In genomic region chr4:57433941-57434704, GRCm38 (mm10) we compare ENCODE assay signal across 8 mouse cellular contexts. TPM values are rescaled to one million over a fixed set of nuclear protein-coding genes. Genes with fewer than 3 reads are reported as not detected.
DNase-seq lines count a peak whose midpoint lies in the region; ATAC-seq and TF ChIP-seq lines count a peak whose summit lies in the region.
"Had no signal": no experiment of that assay in that cellular context is flagged by ENCODE, and none has a peak within 500 bp of the region (broad histone marks: within the 10 kb centered on the region; RNA-seq: fewer than 3 reads in every experiment).

Gene Palm2 (plus strand): TSS chr4:57434247.

- peak within 1 kb of the TSS; percentile 90 for H3K4me2 ChIP-seq in intestine, postnatal 0 days (replicated peaks; ENCODE audit: low read depth)
- peak within 1 kb of the TSS; percentile 96 for H3K4me2 ChIP-seq in midbrain, embryonic 13.5 days (replicated peaks)
- H3K4me2 ChIP-seq in stomach, embryonic 14.5 days (replicated peaks; ENCODE audit: low read depth, low read length), result peak within 1 kb of the TSS; percentile 100

- intact Hi-C loops in left cerebral cortex, postnatal 4 days (cut with DNase I), result loop anchor here (10.0 kb wide), 1 partner anchor 171 kb away; no protein-coding TSS in a partner anchor

- peak within 1 kb of the TSS; percentile 45 for H3K4me3 ChIP-seq in intestine, postnatal 0 days (ENCODE audit: low read depth, low read length)
- peak within 1 kb of the TSS; percentile 75 for H3K4me3 ChIP-seq in midbrain, embryonic 13.5 days (replicated peaks)
- peak within 1 kb of the TSS; percentile 50 for H3K4me3 ChIP-seq in stomach, embryonic 14.5 days (ENCODE audit: low read depth, low read length)

- peak within 1 kb of the TSS; percentile 45; the same call in 1 of the 2 replicates for H3K9ac ChIP-seq in intestine, postnatal 0 days (ENCODE audit: low read depth, low read length)
- H3K9ac ChIP-seq in midbrain, embryonic 13.5 days (replicated peaks), result peak within 1 kb of the TSS; percentile 75
- peak within 1 kb of the TSS; percentile 11; the same call in 1 of the 2 replicates for H3K9ac ChIP-seq in stomach, embryonic 14.5 days (replicated peaks; ENCODE audit: low read depth, low read length)

- peaks cover 31% of the 10 kb centered on the region for H3K27me3 ChIP-seq in intestine, postnatal 0 days (replicated peaks; ENCODE audit: control insufficient read depth, insufficient read depth, low read length)
- H3K27me3 ChIP-seq in midbrain, embryonic 13.5 days, result peaks cover 26% of the 10 kb centered on the region
- H3K27me3 ChIP-seq in stomach, embryonic 14.5 days (ENCODE audit: control insufficient read depth, insufficient read depth, low read length), result peaks cover 12% of the 10 kb centered on the region

- DNase-seq in adrenal gland, postnatal 14 days, result peak; percentile 70
- peak; percentile 64 for DNase-seq in embryo, embryonic 11.5 days (ENCODE audit: low read depth, low spot score)
- DNase-seq in gastrocnemius, postnatal 4 days (ENCODE audit: low spot score in 2 of 2), result peak; percentile 37 to 48
- peak; percentile 73 for DNase-seq in left cerebral cortex, postnatal 4 days

- TF ChIP-seq CTCF in intestine, postnatal 0 days (IDR thresholded peaks at IDR 0.05; ENCODE audit: low read depth), result no peak; the same call in 1 of the 2 replicates

- no peaks in the 10 kb centered on the region for H3K36me3 ChIP-seq in intestine, postnatal 0 days (ENCODE audit: control insufficient read depth, insufficient read depth)
- H3K36me3 ChIP-seq in midbrain, embryonic 13.5 days, result no peaks in the 10 kb centered on the region
- H3K36me3 ChIP-seq in stomach, embryonic 14.5 days (ENCODE audit: control insufficient read depth, insufficient read depth, low read length), result no peaks in the 10 kb centered on the region

- peaks cover 8% of the 10 kb centered on the region; the same call in 1 of the 2 replicates for H3K4me1 ChIP-seq in intestine, postnatal 0 days (replicated peaks; ENCODE audit: control insufficient read depth, insufficient read depth, low read length)
- peaks cover 19% of the 10 kb centered on the region for H3K4me1 ChIP-seq in midbrain, embryonic 13.5 days (replicated peaks)
- peaks cover 4% of the 10 kb centered on the region; the same call in 1 of the 2 replicates for H3K4me1 ChIP-seq in stomach, embryonic 14.5 days (ENCODE audit: control insufficient read depth, insufficient read depth, low read length)

- H3K27ac ChIP-seq in intestine, postnatal 0 days (ENCODE audit: low read depth, low read length), result no peak within 1 kb of the TSS
- peak within 1 kb of the TSS; percentile 84 for H3K27ac ChIP-seq in midbrain, embryonic 13.5 days
- no peak within 1 kb of the TSS for H3K27ac ChIP-seq in stomach, embryonic 14.5 days (ENCODE audit: low read length)
- H3K27ac ChIP-seq: macrophage had no signal

- no peaks in the 10 kb centered on the region for H3K9me3 ChIP-seq in intestine, postnatal 0 days (ENCODE audit: control insufficient read depth)
- no peaks in the 10 kb centered on the region for H3K9me3 ChIP-seq in midbrain, embryonic 13.5 days
- H3K9me3 ChIP-seq in stomach, embryonic 14.5 days (ENCODE audit: control insufficient read depth, low read depth, low read length), result no peaks in the 10 kb centered on the region

- 0 out of 2 replicates have a peak, but pooled peaks have one; percentile 19 for ATAC-seq in intestine, postnatal 0 days
- peak; percentile 94 for ATAC-seq in midbrain, embryonic 13.5 days
- ATAC-seq in stomach, embryonic 14.5 days (ENCODE audit: insufficient number of reproducible peaks, insufficient read depth, low FRiP score, low read depth), result peak; percentile 71; the same call in 1 of the 2 replicates

- WGBS in intestine, postnatal 0 days, result under 1% methylated on average over 66 of the region's 67 CpGs
- WGBS in midbrain, embryonic 13.5 days, result under 1% methylated on average over 67 of the region's 67 CpGs
- WGBS in stomach, embryonic 14.5 days, result under 1% methylated on average over 66 of the region's 67 CpGs

RNA-seq across cellular contexts. Expression of gene Palm2, which starts in this region (rescaled TPM):
- total RNA-seq in adrenal gland, postnatal 14 days (2021), result 24.2 and 36.0 TPM in 2 replicates
- total RNA-seq in gastrocnemius, postnatal 4 days (2021), result 10 to 100 TPM; 12.9 to 13.7 TPM
- polyA plus RNA-seq in intestine, postnatal 0 days (2015; fragmentation: Nextera tagmentation; extraction: Ambion mirVana), result 1.1 and 1.5 TPM in 2 replicates
- total RNA-seq in left cerebral cortex, postnatal 4 days (2021), result 10 to 100 TPM; 74.0 to 80.4 TPM
- 3.6 and 4.2 TPM in 2 replicates for polyA plus RNA-seq in midbrain, embryonic 13.5 days (2015; fragmentation: Nextera tagmentation; extraction: Ambion mirVana)
- polyA plus RNA-seq in stomach, embryonic 14.5 days (2014; fragmentation: Nextera tagmentation; extraction: Ambion mirVana), result 5.9 and 7.0 TPM in 2 replicates
- polyA plus RNA-seq: macrophage had no signal

Comparison
In these comparisons a context has a peak if more than half of its experiments do, and no peak if none do; other contexts are left out.
1. ATAC-seq: peak in every context shown above with its lines; median percentile 94 in midbrain, embryonic 13.5 days; 71 in stomach, embryonic 14.5 days; 19 in intestine, postnatal 0 days.
2. H3K9ac ChIP-seq: peak in every context shown above with its lines; median percentile 75 in midbrain, embryonic 13.5 days; 45 in intestine, postnatal 0 days; 11 in stomach, embryonic 14.5 days.